Mouse (Mus musculus): ENCODE results near the gene Mks1. TPM values are rescaled to one million over a fixed set of nuclear protein-coding genes. Genes with fewer than 3 reads are reported as not detected.
A peak's percentile ranks its signal among the peaks of the same experiment; 100 is the strongest.
"Not testable (repeated sequence)": the region's sequence is repeated elsewhere in the genome, so short reads cannot be mapped to it uniquely, and the experiment has no call there.

Gene Mks1
- polyA plus RNA-seq, 1 experiment from 2014 or later: 17.0 TPM

DNA sequence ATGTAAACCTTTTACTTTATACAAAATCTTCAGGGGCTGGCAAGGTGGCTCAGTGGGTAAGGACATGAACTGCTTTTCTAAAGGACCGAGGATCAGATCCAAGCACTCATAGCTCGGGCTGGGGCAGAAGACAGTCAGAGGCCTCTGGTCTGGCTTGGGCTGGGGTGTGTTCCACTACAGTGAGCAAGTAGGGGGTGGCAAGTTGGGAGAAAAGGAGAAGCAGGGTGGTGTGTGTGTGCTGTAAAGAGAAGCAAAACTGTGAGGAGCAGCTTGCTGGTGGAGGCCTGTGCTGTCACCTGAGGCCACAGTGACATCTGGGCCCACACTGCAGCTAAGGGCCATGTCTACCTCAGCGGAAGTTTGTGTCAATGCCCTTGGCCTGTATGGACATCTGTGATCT, 11.6 kb upstream of the Mks1 start:
- H3K9me3 ChIP-seq: no peaks in the 10 kb centered on the region
- WGBS: 85% methylated on average over 3 of the region's 3 CpGs
- no peak for ATAC-seq (ENCODE audit: insufficient number of reproducible peaks, insufficient read depth, low FRiP score, low TSS enrichment, low read depth)

DNA sequence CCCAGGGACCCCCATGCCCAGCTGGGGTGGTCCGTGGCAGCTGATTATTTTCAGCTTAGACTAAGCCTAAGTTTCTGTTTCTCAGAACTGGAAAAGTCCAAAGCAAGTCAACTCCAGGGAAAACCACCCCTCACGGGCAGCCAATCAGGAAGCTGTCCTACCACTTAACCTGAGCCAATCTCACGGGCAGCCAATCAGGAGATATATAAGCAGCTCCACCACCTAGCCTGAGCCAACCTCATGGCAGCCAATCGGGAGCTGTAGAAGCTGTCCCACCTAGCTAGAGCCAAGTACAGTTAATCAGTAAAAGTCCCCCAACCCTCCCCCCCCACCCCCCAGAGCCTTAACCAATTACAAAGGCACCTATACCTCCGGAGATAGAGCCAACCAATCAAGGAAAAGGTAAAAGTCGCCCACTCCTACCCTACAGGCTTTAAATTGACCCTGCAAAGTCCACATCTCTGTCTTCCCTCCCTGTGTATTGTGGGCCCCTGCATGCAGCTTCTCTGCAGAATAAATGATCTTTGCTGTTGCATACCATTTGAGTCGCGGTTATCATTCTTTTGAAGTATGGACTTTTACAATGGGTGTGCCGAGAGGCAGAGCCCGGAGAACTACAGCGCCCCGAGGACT, 5.9 kb upstream of the Mks1 start:
- no peak overlapping the region for H3K9ac ChIP-seq
- H3K27ac ChIP-seq: no peak overlapping the region
- no peak overlapping the region for H3K4me2 ChIP-seq
- no peak overlapping the region for H3K4me3 ChIP-seq
- H3K36me3 ChIP-seq: no peaks in the 10 kb centered on the region
- ATAC-seq (ENCODE audit: insufficient number of reproducible peaks, insufficient read depth, low FRiP score, low TSS enrichment, low read depth): no peak
- H3K4me1 ChIP-seq: no peaks in the 10 kb centered on the region
- no peaks in the 10 kb centered on the region for H3K9me3 ChIP-seq
- 82% methylated on average over 12 of the region's 12 CpGs for WGBS
- no peaks in the 10 kb centered on the region for H3K27me3 ChIP-seq

More for the DNA sequence above, 11.6 kb upstream of the Mks1 start:
- H3K4me3 ChIP-seq: no peak overlapping the region
- H3K4me1 ChIP-seq: no peaks in the 10 kb centered on the region
- no peak overlapping the region for H3K27ac ChIP-seq
- H3K4me2 ChIP-seq: no peak overlapping the region
- H3K9ac ChIP-seq: no peak overlapping the region
- no peaks in the 10 kb centered on the region for H3K27me3 ChIP-seq
- no peaks in the 10 kb centered on the region for H3K36me3 ChIP-seq

DNA sequence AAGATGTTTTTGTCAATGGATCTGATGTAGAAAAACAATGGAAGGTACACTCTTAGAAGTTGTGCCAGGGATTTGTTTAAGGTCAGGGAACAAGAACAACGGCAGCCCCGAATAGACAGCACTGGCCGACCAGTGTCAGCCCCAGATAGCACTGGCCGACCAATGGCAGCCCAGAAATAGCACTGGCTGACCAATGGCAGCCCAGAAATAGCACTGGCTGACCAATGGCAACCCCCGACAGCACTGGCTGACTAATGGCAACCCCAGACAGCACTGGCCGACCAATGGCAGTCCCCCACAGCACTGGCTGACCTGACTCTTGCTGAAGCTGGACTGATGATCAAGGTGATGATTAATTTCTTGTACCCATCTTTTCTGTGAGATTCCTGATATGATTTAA, 5.1 kb upstream of the Mks1 start:
- WGBS: 75% methylated on average over 6 of the region's 6 CpGs
- H3K9ac ChIP-seq: no peak overlapping the region
- no peaks in the 10 kb centered on the region for H3K4me1 ChIP-seq
- H3K4me2 ChIP-seq: no peak overlapping the region
- H3K27ac ChIP-seq: no peak overlapping the region
- no peaks in the 10 kb centered on the region for H3K36me3 ChIP-seq
- H3K9me3 ChIP-seq: no peaks in the 10 kb centered on the region
- H3K4me3 ChIP-seq: no peak overlapping the region
- no peak for ATAC-seq (ENCODE audit: insufficient number of reproducible peaks, insufficient read depth, low FRiP score, low TSS enrichment, low read depth)
- H3K27me3 ChIP-seq: no peaks in the 10 kb centered on the region

DNA sequence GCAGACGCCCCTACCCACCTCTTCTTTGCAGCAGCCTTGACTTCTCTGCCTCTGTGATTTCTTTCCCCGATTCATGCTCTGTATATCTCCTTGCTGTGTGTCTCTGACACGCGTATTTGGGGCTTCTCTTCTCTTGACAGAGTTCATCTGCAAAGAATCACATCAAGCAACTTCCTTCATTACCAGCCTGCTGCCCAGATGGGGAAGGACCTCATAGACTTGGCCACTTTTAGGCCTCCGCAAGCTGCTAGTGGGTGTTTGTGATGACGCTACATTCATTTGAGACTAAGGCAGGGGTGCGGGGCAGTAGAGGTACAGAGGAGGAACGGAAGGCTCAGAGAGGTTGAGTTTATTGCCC, 561 bp downstream of the Mks1 start:
- H3K9me3 ChIP-seq: no peaks in the 10 kb centered on the region
- H3K4me3 ChIP-seq: peak overlapping the region; percentile 65
- 39% methylated on average over 8 of the region's 8 CpGs for WGBS
- peak overlapping the region; percentile 44; the same call in 1 of the 2 replicates for H3K27ac ChIP-seq
- peaks cover 28% of the 10 kb centered on the region for H3K36me3 ChIP-seq
- peak overlapping the region; percentile 80 for H3K4me2 ChIP-seq
- no peaks in the 10 kb centered on the region for H3K27me3 ChIP-seq
- 0 out of 2 replicates have a peak, but pooled peaks have one; percentile 24 for ATAC-seq (ENCODE audit: insufficient number of reproducible peaks, insufficient read depth, low FRiP score, low TSS enrichment, low read depth)
- peaks cover 4% of the 10 kb centered on the region for H3K4me1 ChIP-seq
- peak overlapping the region; percentile 73 for H3K9ac ChIP-seq

DNA sequence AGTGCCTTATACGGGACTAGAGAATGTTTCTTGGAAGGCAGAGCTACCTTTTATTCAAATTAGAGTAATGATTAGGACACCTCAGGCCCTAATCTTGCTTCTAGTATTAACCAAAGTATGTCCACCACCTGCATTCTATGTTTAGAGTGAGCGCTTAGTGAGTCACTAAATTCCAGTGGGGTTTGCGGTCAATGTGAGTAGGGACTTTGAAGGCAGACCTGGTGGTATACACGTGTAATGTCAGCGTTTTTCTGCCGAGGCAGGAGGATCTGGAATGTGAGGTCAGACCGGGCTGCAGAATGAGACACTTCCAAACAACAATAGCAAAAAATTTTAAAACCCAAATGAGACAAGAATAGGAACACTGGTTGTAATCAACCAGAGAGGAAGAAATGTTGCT, 1.5 kb downstream of the Mks1 start:
- no peak for ATAC-seq (ENCODE audit: insufficient number of reproducible peaks, insufficient read depth, low FRiP score, low TSS enrichment, low read depth)
- WGBS: 89% methylated on average over 7 of the region's 7 CpGs
- H3K4me1 ChIP-seq: peaks cover 4% of the 10 kb centered on the region
- H3K9me3 ChIP-seq: no peaks in the 10 kb centered on the region
- no peak overlapping the region for H3K4me2 ChIP-seq
- no peaks in the 10 kb centered on the region for H3K27me3 ChIP-seq
- H3K27ac ChIP-seq: no peak overlapping the region
- H3K9ac ChIP-seq: no peak overlapping the region
- H3K36me3 ChIP-seq: peaks cover 34% of the 10 kb centered on the region
- no peak overlapping the region for H3K4me3 ChIP-seq

DNA sequence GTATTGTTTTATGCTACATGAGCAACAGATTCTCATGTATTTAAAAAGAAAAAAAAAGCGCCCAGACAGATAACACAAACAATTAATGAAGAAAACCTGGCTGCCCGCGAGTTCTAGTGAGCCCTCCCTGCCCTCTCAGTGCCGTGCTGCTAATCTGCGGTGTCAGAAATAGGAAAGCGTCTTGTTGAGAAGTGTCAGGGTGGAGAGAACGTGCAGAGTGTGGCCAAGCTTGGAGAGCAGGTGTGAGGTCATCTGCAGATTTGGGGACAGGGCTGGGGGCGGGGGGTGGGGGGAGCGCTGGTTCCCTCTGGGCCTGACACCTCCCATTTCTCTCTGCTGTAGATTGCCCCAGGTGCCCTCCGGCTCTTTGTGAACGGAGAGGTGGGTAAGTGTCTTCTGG, 6.3 kb downstream of the Mks1 start:
- WGBS: 88% methylated on average over 11 of the region's 11 CpGs
- Histone ChIP-seq H3K36me3 (peaks cover 78% of the 10 kb centered on the region), H3K27ac (no peak overlapping the region), H3K9ac (no peak overlapping the region), H3K4me2 (no peak overlapping the region), H3K9me3 (no peaks in the 10 kb centered on the region), H3K27me3 (no peaks in the 10 kb centered on the region), H3K4me1 (no peaks in the 10 kb centered on the region), H3K4me3 (no peak overlapping the region)
- no peak for ATAC-seq (ENCODE audit: insufficient number of reproducible peaks, insufficient read depth, low FRiP score, low TSS enrichment, low read depth)

DNA sequence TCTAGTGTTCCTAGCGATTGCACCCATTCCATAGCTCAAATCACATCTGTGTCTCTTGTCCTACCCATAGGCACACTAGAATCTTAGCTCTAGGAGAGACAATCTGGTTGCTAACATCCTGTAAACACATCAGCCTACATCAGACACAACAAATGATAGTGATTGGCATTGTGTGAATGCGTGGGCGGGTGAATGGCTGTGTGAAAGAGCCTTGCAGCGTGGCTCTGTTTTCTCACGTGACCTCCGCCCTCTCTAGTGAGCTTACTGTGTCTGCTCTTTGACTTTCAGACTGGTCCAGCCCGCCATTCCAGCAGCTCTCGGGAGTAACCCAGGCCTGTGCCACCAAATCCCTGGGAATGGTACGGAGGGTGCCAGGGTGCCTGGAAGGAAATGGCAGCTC, 7.4 kb downstream of the Mks1 start:
- H3K9me3 ChIP-seq: no peaks in the 10 kb centered on the region
- peaks cover 79% of the 10 kb centered on the region for H3K36me3 ChIP-seq
- 85% methylated on average over 9 of the region's 9 CpGs for WGBS
- H3K27ac ChIP-seq: no peak overlapping the region
- H3K9ac ChIP-seq: no peak overlapping the region
- no peak overlapping the region for H3K4me2 ChIP-seq
- H3K4me3 ChIP-seq: no peak overlapping the region
- no peak for ATAC-seq (ENCODE audit: insufficient number of reproducible peaks, insufficient read depth, low FRiP score, low TSS enrichment, low read depth)
- H3K27me3 ChIP-seq: no peaks in the 10 kb centered on the region
- no peaks in the 10 kb centered on the region for H3K4me1 ChIP-seq

DNA sequence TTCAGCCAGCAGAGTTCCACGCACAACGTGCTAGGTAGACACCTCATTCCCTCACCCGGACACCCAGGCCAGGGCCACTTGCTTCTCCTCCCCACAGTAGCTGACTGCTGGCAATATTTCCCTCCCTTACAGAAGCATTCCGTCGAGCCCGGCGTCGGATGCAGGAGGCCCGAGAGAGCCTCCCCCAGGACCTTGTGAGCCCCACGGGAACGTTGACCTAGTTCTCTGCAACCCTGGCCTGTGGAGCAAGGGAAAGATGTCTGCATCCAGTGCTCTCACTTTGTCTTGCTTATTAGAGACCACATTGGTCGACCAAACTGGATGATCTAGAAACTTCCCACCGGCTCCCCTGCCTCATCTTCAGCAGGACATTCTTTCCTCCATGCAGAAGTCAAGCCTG, 9.8 kb downstream of the Mks1 start:
- no peak overlapping the region for H3K4me2 ChIP-seq
- H3K9ac ChIP-seq: no peak overlapping the region
- peaks cover 59% of the 10 kb centered on the region for H3K36me3 ChIP-seq
- no peaks in the 10 kb centered on the region for H3K9me3 ChIP-seq
- no peak overlapping the region for H3K27ac ChIP-seq
- no peak overlapping the region for H3K4me3 ChIP-seq
- H3K27me3 ChIP-seq: no peaks in the 10 kb centered on the region
- H3K4me1 ChIP-seq: no peaks in the 10 kb centered on the region
- 89% methylated on average over 13 of the region's 13 CpGs for WGBS
- ATAC-seq (ENCODE audit: insufficient number of reproducible peaks, insufficient read depth, low FRiP score, low TSS enrichment, low read depth): no peak

DNA sequence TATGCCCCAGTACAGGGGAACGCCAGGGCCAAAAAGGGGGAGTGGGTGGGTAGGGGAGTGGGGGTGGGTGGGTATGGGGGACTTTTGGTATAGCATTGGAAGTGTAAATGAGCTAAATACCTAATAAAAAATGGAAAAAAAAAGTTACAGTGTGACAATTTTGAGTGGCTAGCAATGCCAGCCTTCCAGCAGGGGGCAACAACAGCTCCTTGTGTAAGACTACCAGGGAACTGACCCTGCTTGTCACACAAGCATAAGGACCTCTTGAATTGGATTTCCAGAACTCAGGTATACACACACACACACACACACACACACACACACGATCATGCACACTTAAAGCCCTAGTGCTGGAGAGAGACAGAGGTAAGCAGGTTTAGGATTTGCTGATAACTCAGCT, 13.9 kb downstream of the Mks1 start:
- not testable (repeated sequence) for H3K4me1 ChIP-seq; H3K4me3 ChIP-seq; H3K4me2 ChIP-seq; H3K9me3 ChIP-seq; ATAC-seq (ENCODE audit: insufficient number of reproducible peaks, insufficient read depth, low FRiP score, low TSS enrichment, low read depth); H3K27me3 ChIP-seq; H3K27ac ChIP-seq; H3K9ac ChIP-seq
- WGBS: 89% methylated on average over 1 of the region's 2 CpGs
- H3K36me3 ChIP-seq: peaks cover 23% of the 10 kb centered on the region

DNA sequence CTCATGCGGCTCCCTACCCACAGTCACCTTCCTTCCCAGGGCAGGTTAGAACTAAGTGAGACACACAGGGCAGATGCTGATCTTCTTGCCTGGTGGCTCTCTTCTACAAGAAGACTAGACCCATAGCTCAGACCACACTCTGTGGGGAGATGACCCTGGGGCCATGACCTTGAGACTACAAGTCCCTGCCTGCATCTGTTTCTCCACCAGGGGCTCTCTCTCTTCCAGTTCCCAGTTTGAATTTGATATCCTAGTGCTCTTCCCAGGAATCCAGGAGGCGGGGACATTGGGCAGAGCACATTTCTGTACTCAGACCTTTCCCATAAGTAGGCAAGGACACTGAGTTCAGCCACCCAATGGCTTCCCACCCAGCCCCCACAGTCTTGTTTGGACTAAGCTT, 17.1 kb downstream of the Mks1 start:
- WGBS: 60% methylated on average over 2 of the region's 2 CpGs

DNA sequence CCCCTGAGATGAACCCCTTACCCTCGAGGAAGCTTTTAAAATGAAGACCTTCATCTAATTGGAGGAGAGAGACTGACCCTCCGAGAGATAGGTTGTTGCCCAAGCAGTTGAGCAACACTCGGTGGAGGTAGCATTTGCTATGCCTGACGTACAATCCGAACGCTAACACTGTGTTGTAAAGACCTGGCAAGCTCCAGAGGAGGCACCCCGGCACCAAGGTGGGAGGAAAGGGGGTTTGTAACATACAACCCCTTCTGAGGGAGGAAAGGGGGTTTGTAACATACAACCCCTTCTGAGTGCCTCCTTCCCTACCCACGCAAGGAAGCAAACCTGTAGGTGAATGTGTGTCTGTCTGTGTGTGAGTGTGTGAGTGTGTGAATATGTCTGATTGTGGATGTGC, 18.8 kb downstream of the Mks1 start:
- no peak overlapping the region for H3K27ac ChIP-seq
- H3K4me2 ChIP-seq: no peak overlapping the region
- H3K4me3 ChIP-seq: no peak overlapping the region
- ATAC-seq (ENCODE audit: insufficient number of reproducible peaks, insufficient read depth, low FRiP score, low TSS enrichment, low read depth): no peak
- no peaks in the 10 kb centered on the region for H3K27me3 ChIP-seq
- WGBS: 36% methylated on average over 8 of the region's 8 CpGs
- H3K4me1 ChIP-seq: no peaks in the 10 kb centered on the region
- H3K9ac ChIP-seq: no peak overlapping the region
- H3K36me3 ChIP-seq: no peaks in the 10 kb centered on the region
- no peaks in the 10 kb centered on the region for H3K9me3 ChIP-seq

More for the DNA sequence above, 17.1 kb downstream of the Mks1 start:
- no peaks in the 10 kb centered on the region for H3K9me3 ChIP-seq
- H3K27ac ChIP-seq: no peak overlapping the region
- ATAC-seq (ENCODE audit: insufficient number of reproducible peaks, insufficient read depth, low FRiP score, low TSS enrichment, low read depth): no peak
- H3K9ac ChIP-seq: no peak overlapping the region
- no peaks in the 10 kb centered on the region for H3K36me3 ChIP-seq
- H3K27me3 ChIP-seq: no peaks in the 10 kb centered on the region
- H3K4me1 ChIP-seq: no peaks in the 10 kb centered on the region
- no peak overlapping the region for H3K4me2 ChIP-seq
- H3K4me3 ChIP-seq: no peak overlapping the region

DNA sequence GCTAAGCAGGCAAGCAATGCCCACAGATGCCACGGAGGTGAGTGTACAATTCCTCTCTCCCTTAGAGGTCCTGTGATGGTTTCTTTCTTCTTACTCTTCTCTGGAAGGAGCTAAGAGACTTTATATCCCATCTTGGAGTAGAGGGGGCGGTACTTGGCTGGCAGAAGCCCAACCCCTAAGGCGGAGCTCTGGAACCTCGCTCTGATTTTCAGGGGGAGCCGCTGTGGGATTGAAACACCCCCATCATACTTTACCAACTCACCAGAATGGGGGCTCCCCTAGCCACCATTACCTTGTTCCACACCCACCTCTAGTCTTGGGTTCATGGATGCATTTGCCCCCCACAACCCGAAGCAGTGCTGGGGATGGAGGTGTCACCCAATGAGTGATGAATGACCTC, 22.4 kb downstream of the Mks1 start, which contains the start of gene Epx:
Epx (minus strand) TSS at position 101 of the 400 bp plus-strand sequence.
- Histone ChIP-seq H3K36me3 (no peaks in the 10 kb centered on the region), H3K9ac (no peak within 1 kb of the TSS), H3K4me1 (no peaks in the 10 kb centered on the region), H3K4me3 (no peak within 1 kb of the TSS), H3K9me3 (no peaks in the 10 kb centered on the region), H3K4me2 (no peak within 1 kb of the TSS), H3K27ac (no peak within 1 kb of the TSS), H3K27me3 (no peaks in the 10 kb centered on the region)
- ATAC-seq (ENCODE audit: insufficient number of reproducible peaks, insufficient read depth, low FRiP score, low TSS enrichment, low read depth): no peak
- 82% methylated on average over 6 of the region's 6 CpGs for WGBS

Data from embryonic facial prominence, embryonic 13.5 days (tissue).